Mouse (Mus musculus) lung, adult 2 months (tissue): ENCODE measurements at regions not wholly inside any gene's neighbourhood (a gene's known extent, or its start where the extent isn't known, plus 50 kb on each side); places are given as distances from the start of the nearest gene placed in this dataset.

Experiments used
- DNase-seq: peaks from one replicate; pipeline ENCODE4 v3.0.0; 2022
- H3K4me1 ChIP-seq: fragments of 200-500 bp; 2 replicates; pipeline ENCODE4 v1.6.1; 2011; ENCODE audit warnings: low read length; ENCODE audit not compliant: control insufficient read depth, insufficient read depth
- H3K4me3 ChIP-seq: fragments of 200-500 bp; replicated peaks from 2 replicates; pipeline ENCODE3; 2011; ENCODE audit warnings: low read depth, mild to moderate bottlenecking, control low read depth, low read length; ENCODE audit errors: extremely low read depth
- CTCF ChIP-seq: fragments of 200-500 bp; IDR thresholded peaks from 2 replicates; pipeline ENCODE4 v1.5.1; 2011; ENCODE audit warnings: mild to moderate bottlenecking, low read length, control low read depth; ENCODE audit not compliant: insufficient read depth
- POLR2A ChIP-seq: fragments of 200-500 bp; IDR thresholded peaks from 2 replicates; pipeline ENCODE4 v1.6.1; 2011; ENCODE audit warnings: low read depth, mild to moderate bottlenecking, control low read depth, low read length, borderline replicate concordance; ENCODE audit errors: extremely low read depth
- WGBS: fragments of 180-500 bp; shearing (Covaris S2); methylation state at CpG from one replicate; pipeline ENCODE4 v1.1.7; 2018; 5-methylcytosine and 5-hydroxymethylcytosine counted together

GRCm38 (mm10) chr12:107092151-107092550, 396.3 kb upstream of the 3110018I06Rik start:
- Histone ChIP-seq H3K4me3 (no peak overlapping the region), H3K4me1 (no peaks in the 10 kb centered on the region)
- TF ChIP-seq CTCF (no peak), POLR2A (no peak)
- WGBS, result 70% methylated on average over 3 of the region's 3 CpGs
- DNase-seq, result no peak

- WGBS, result 82% methylated on average over 13 of the region's 13 CpGs
- Histone ChIP-seq H3K4me3 (no peak overlapping the region), H3K4me1 (no peaks in the 10 kb centered on the region)
- DNase-seq, result no peak
- TF ChIP-seq CTCF (no peak), POLR2A (no peak)
Measured at GRCm38 (mm10) chr12:107093326-107093725, 395.1 kb upstream of the 3110018I06Rik start.

GRCm38 (mm10) chr12:107095409-107095808, 393.0 kb upstream of the 3110018I06Rik start:
- no peaks in the 10 kb centered on the region for H3K4me1 ChIP-seq
- TF ChIP-seq CTCF, result no peak
- TF ChIP-seq POLR2A, result no peak
- no peak for DNase-seq
- no peak overlapping the region for H3K4me3 ChIP-seq
- 89% methylated on average over 6 of the region's 6 CpGs for WGBS

GRCm38 (mm10) chr12:107104570-107104969, 383.9 kb upstream of the 3110018I06Rik start:
- TF ChIP-seq CTCF (no peak), POLR2A (no peak)
- DNase-seq, result no peak
- 30% methylated on average over 8 of the region's 8 CpGs for WGBS

GRCm38 (mm10) chr12:107105017-107105416, 383.4 kb upstream of the 3110018I06Rik start:
- Histone ChIP-seq H3K4me1 (no peaks in the 10 kb centered on the region), H3K4me3 (no peak overlapping the region)
- 44% methylated on average over 11 of the region's 11 CpGs for WGBS
- DNase-seq, result no peak
- TF ChIP-seq CTCF (no peak), POLR2A (no peak)

More at GRCm38 (mm10) chr12:107104570-107104969, 383.9 kb upstream of the 3110018I06Rik start:
- H3K4me1 ChIP-seq, result no peaks in the 10 kb centered on the region
- H3K4me3 ChIP-seq, result no peak overlapping the region

- Histone ChIP-seq H3K4me1 (no peaks in the 10 kb centered on the region), H3K4me3 (no peak overlapping the region)
- DNase-seq, result no peak
- TF ChIP-seq CTCF (no peak), POLR2A (no peak)
- 36% methylated on average over 18 of the region's 18 CpGs for WGBS
Measured at GRCm38 (mm10) chr12:107111908-107112770, 376.3 kb upstream of the 3110018I06Rik start.

- 65% methylated on average over 3 of the region's 3 CpGs for WGBS
- Histone ChIP-seq H3K4me3 (no peak overlapping the region), H3K4me1 (no peaks in the 10 kb centered on the region)
- no peak for DNase-seq
- TF ChIP-seq POLR2A, result no peak
- TF ChIP-seq CTCF, result no peak
Measured at GRCm38 (mm10) chr12:107118364-107118763, 370.1 kb upstream of the 3110018I06Rik start.

GRCm38 (mm10) chr12:107119076-107119475, 369.4 kb upstream of the 3110018I06Rik start:
- WGBS, result 70% methylated on average over 10 of the region's 10 CpGs
- H3K4me3 ChIP-seq, result no peak overlapping the region
- H3K4me1 ChIP-seq, result no peaks in the 10 kb centered on the region
- DNase-seq, result no peak
- TF ChIP-seq CTCF (no peak), POLR2A (no peak)

- Histone ChIP-seq H3K4me1 (no peaks in the 10 kb centered on the region), H3K4me3 (no peak overlapping the region)
- TF ChIP-seq CTCF (no peak), POLR2A (no peak)
- DNase-seq, result no peak
- WGBS, result 85% methylated on average over 21 of the region's 21 CpGs
Measured at GRCm38 (mm10) chr12:107120486-107121186, 367.8 kb upstream of the 3110018I06Rik start.
